Mouse (Mus musculus) left cerebral cortex, adult 11 months (tissue): Measurements from ENCODE around the gene Gm20521.
A peak's percentile ranks its signal among the peaks of the same experiment; 100 is the strongest.

Source experiments
- DNase-seq: peaks from one replicate; pipeline ENCODE4 v3.0.0; 2022; ENCODE audit warnings: low spot score

Gene Gm20521

GRCm38 (mm10) chr14:54893651-54894181 lies 10.5 kb downstream of the Gm20521 start:
- peak; percentile 100 for DNase-seq

GRCm38 (mm10) chr14:54894296-54895151 lies 11.3 kb downstream of the Gm20521 start:
- DNase-seq = no peak

GRCm38 (mm10) chr14:54897445-54897844 lies 14.2 kb downstream of the Gm20521 start:
- DNase-seq = no peak

- peak; percentile 82 for DNase-seq
Measured at GRCm38 (mm10) chr14:54900383-54900782, 17.1 kb downstream of the Gm20521 start.

- no peak for DNase-seq
Measured at GRCm38 (mm10) chr14:54903641-54904040, 20.4 kb downstream of the Gm20521 start.

GRCm38 (mm10) chr14:54908682-54909081 lies 25.4 kb downstream of the Gm20521 start:
- DNase-seq = no peak

- DNase-seq = no peak
Measured at GRCm38 (mm10) chr14:54912109-54912850, 29.0 kb downstream of the Gm20521 start.

- peak; percentile 82 for DNase-seq
Measured at GRCm38 (mm10) chr14:54912886-54913285, 29.6 kb downstream of the Gm20521 start, which contains the start of gene Slc22a17. Gene Slc22a17, minus strand, starts transcription at chr14:54913132.

GRCm38 (mm10) chr14:54913343-54913742 lies 30.1 kb downstream of the Gm20521 start:
- no peak for DNase-seq

- DNase-seq = no peak
Measured at GRCm38 (mm10) chr14:54920076-54920685, 36.9 kb downstream of the Gm20521 start.

- no peak for DNase-seq
Measured at GRCm38 (mm10) chr14:54924641-54925348, 41.6 kb downstream of the Gm20521 start.

- no peak for DNase-seq
Measured at GRCm38 (mm10) chr14:54925349-54926342, 42.4 kb downstream of the Gm20521 start, which contains the start of gene Efs. Gene Efs, minus strand, starts transcription at chr14:54926126.

- no peak for DNase-seq
Measured at GRCm38 (mm10) chr14:54926401-54927158, 43.3 kb downstream of the Gm20521 start.

GRCm38 (mm10) chr14:54927296-54927695 lies 44.1 kb downstream of the Gm20521 start:
- no peak for DNase-seq

GRCm38 (mm10) chr14:54929801-54930200 lies 46.6 kb downstream of the Gm20521 start:
- no peak for DNase-seq

- no peak for DNase-seq
Measured at GRCm38 (mm10) chr14:54930431-54930830, 47.2 kb downstream of the Gm20521 start.

- DNase-seq = no peak
Measured at GRCm38 (mm10) chr14:54932645-54933150, 49.5 kb downstream of the Gm20521 start, which contains the start of gene Il25. Gene Il25, plus strand, starts transcription at chr14:54932695.

GRCm38 (mm10) chr14:54935904-54936830 lies 52.9 kb downstream of the Gm20521 start, which contains the start of gene Cmtm5:
Gene Cmtm5, plus strand, starts transcription at chr14:54936261.
- DNase-seq = peak; percentile 82
